Mouse (Mus musculus) heart, postnatal 0 days (tissue): Measurements from ENCODE around the gene Pard3.

Experiments
- CTCF ChIP-seq: IDR thresholded peaks from 2 replicates; pipeline ENCODE4 v1.5.1; 2016; ENCODE audit warnings: antibody characterized with exemption, control low read depth, low read depth
- EP300 ChIP-seq: IDR thresholded peaks from 2 replicates; pipeline ENCODE4 v1.6.1; 2016; ENCODE audit warnings: antibody characterized with exemption, low read depth

DNA sequence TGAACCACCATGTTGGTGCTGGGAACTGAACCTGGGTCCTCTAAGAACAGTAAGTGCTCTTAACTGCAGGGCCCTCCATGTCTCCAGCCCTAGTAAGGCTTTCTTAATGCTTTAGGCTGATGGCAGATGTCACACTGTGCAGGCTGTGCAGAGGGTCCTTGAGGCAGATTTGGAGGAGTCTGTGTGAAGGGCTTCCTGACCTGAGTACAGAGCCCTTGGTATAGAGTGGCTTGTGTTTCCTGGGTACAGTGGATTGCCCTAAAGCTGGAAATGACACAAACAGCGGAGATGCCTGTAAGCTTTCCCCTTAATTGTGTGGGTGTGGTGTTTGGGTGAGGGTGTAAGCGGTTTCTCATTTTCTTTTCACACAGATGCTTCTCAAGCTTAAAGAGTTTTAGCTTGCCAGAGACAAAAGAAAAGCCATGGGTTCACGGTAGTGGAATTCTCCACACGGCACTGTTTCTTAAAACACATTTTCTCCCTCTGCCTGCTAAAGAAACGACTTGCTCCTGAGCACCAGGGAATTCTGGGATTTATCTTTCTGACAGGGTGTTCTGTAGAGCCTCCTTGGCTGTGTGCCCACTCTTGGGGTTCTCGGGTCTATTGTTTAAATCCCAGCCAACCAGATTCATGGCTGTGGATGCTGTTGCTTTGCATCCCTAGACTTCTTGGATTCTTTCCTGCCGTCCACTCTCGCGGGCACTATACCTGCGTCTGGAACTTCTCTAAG is 28.9 kb downstream of the Pard3 start:
- TF ChIP-seq CTCF, result no peak
- no peak for TF ChIP-seq EP300
